Mouse (Mus musculus) cerebral cortex, adult 2 months (tissue): ENCODE measurements around the gene Nprl2.

ENCODE experiments used
- WGBS: fragments of 180-500 bp; shearing (Covaris S2); methylation state at CpG from one replicate; pipeline ENCODE4 v1.1.7; 2018; 5-methylcytosine and 5-hydroxymethylcytosine counted together

Nprl2 gene

GRCm38 (mm10) chr9:107534408-107535202 is 7.4 kb upstream of the Nprl2 start:
- under 1% methylated on average over 40 of the region's 40 CpGs for WGBS

- WGBS: 47% methylated on average over 7 of the region's 7 CpGs
Observed at GRCm38 (mm10) chr9:107538231-107538630, 3.8 kb upstream of the Nprl2 start.

GRCm38 (mm10) chr9:107538711-107539110 is 3.3 kb upstream of the Nprl2 start:
- 87% methylated on average over 3 of the region's 3 CpGs for WGBS

- 95% methylated on average over 8 of the region's 8 CpGs for WGBS
Observed at GRCm38 (mm10) chr9:107539940-107540339, 2.1 kb upstream of the Nprl2 start.

GRCm38 (mm10) chr9:107540420-107540819 is 1.6 kb upstream of the Nprl2 start:
- 62% methylated on average over 4 of the region's 4 CpGs for WGBS

- WGBS: 33% methylated on average over 10 of the region's 10 CpGs
Observed at GRCm38 (mm10) chr9:107541005-107541404, 1.0 kb upstream of the Nprl2 start.

- under 1% methylated on average over 11 of the region's 11 CpGs for WGBS
Observed at GRCm38 (mm10) chr9:107542352-107542686, 293 bp downstream of the Nprl2 start.

GRCm38 (mm10) chr9:107542721-107543120 is 695 bp downstream of the Nprl2 start:
- 40% methylated on average over 8 of the region's 8 CpGs for WGBS

GRCm38 (mm10) chr9:107543299-107543698 is 1.3 kb downstream of the Nprl2 start:
- WGBS: 86% methylated on average over 11 of the region's 11 CpGs

- 97% methylated on average over 17 of the region's 17 CpGs for WGBS
Observed at GRCm38 (mm10) chr9:107544196-107544700, 2.2 kb downstream of the Nprl2 start.

- WGBS: 94% methylated on average over 12 of the region's 12 CpGs
Observed at GRCm38 (mm10) chr9:107544729-107545128, 2.7 kb downstream of the Nprl2 start.

- WGBS: 81% methylated on average over 10 of the region's 10 CpGs
Observed at GRCm38 (mm10) chr9:107545199-107545598, 3.2 kb downstream of the Nprl2 start.

- WGBS: 8% methylated on average over 3 of the region's 3 CpGs
Observed at GRCm38 (mm10) chr9:107545602-107546001, 3.6 kb downstream of the Nprl2 start.

- WGBS: 2% methylated on average over 20 of the region's 20 CpGs
Observed at GRCm38 (mm10) chr9:107547026-107547425, 5.0 kb downstream of the Nprl2 start, which contains the start of gene Zmynd10. Zmynd10 (plus strand) TSS chr9:107547298.

- WGBS: 86% methylated on average over 5 of the region's 5 CpGs
Observed at GRCm38 (mm10) chr9:107547957-107548356, 5.9 kb downstream of the Nprl2 start.

GRCm38 (mm10) chr9:107548820-107549219 is 6.8 kb downstream of the Nprl2 start:
- 95% methylated on average over 10 of the region's 10 CpGs for WGBS

- 95% methylated on average over 20 of the region's 20 CpGs for WGBS
Observed at GRCm38 (mm10) chr9:107549297-107550074, 7.5 kb downstream of the Nprl2 start.

GRCm38 (mm10) chr9:107550491-107551116 is 8.6 kb downstream of the Nprl2 start:
- 77% methylated on average over 23 of the region's 23 CpGs for WGBS

GRCm38 (mm10) chr9:107551117-107551889 is 9.3 kb downstream of the Nprl2 start, which contains the start of gene Rassf1:
Rassf1 (plus strand) TSS chr9:107551555.
- WGBS: 16% methylated on average over 63 of the region's 63 CpGs

GRCm38 (mm10) chr9:107551890-107552355 is 9.9 kb downstream of the Nprl2 start:
- 61% methylated on average over 8 of the region's 8 CpGs for WGBS

GRCm38 (mm10) chr9:107552690-107553393 is 10.8 kb downstream of the Nprl2 start:
- 86% methylated on average over 5 of the region's 5 CpGs for WGBS
